Mouse (Mus musculus) ES-E14 (cell line): Measurements from ENCODE around the gene Pi4k2b. TPM values are rescaled to one million over a fixed set of nuclear protein-coding genes. Genes with fewer than 3 reads are reported as not detected.
A peak's percentile ranks its signal among the peaks of the same experiment; 100 is the strongest.
"Not testable (repeated sequence)": the region's sequence is repeated elsewhere in the genome, so short reads cannot be mapped to it uniquely, and the experiment has no call there.

Experiments used
- DNase-seq: peaks from one replicate; pipeline ENCODE4 v3.0.0-alpha.2; 2013; ENCODE audit warnings: low read depth, low spot score
- H3K27ac ChIP-seq: 2 replicates; pipeline ENCODE4 v1.5.1; 2012; ENCODE audit warnings: low read depth, mild to moderate bottlenecking, low read length, moderate library complexity, mixed read lengths; ENCODE audit not compliant: poor library complexity, insufficient read depth, severe bottlenecking
- H3K36me3 ChIP-seq: 2 replicates; pipeline ENCODE4 v1.6.1; 2012; ENCODE audit warnings: mild to moderate bottlenecking, low read length, moderate library complexity, mixed read lengths; ENCODE audit not compliant: control insufficient read depth, poor library complexity, insufficient read depth, severe bottlenecking
- H3K4me1 ChIP-seq, 2 experiments: fragments of 150-350 bp in 1 of 2; sonication (generic) in 1 of 2; 2 replicates each; pipeline ENCODE4 v1.6.1; 2012; ENCODE audit warnings: low read length in 2 of 2, mild to moderate bottlenecking in 1 of 2, mixed read lengths in 1 of 2; ENCODE audit not compliant: control insufficient read depth in 2 of 2, insufficient read depth in 2 of 2, poor library complexity in 1 of 2
- H3K4me3 ChIP-seq, 2 experiments: fragments of 150-350 bp in 1 of 2; sonication (generic) in 1 of 2; 2 replicates each; pipeline ENCODE4 v1.5.1; 2012; ENCODE audit warnings: low read length in 2 of 2, low read depth in 1 of 2, mild to moderate bottlenecking in 1 of 2, mixed read lengths in 1 of 2; ENCODE audit not compliant: insufficient read depth in 1 of 2, poor library complexity in 1 of 2, severe bottlenecking in 1 of 2
- H3K9ac ChIP-seq: 2 replicates; pipeline ENCODE4 v1.6.1; 2012; ENCODE audit warnings: low read depth, mild to moderate bottlenecking, low read length, mixed read lengths; ENCODE audit not compliant: poor library complexity, insufficient read depth, severe bottlenecking
- H3K9me3 ChIP-seq: fragments of 150-350 bp; sonication (generic); 2 replicates; pipeline ENCODE4 v1.6.1; 2012; ENCODE audit warnings: low read depth, mild to moderate bottlenecking, low read length; ENCODE audit not compliant: control insufficient read depth, insufficient read depth
- CHD2 ChIP-seq: IDR thresholded peaks from 2 replicates; pipeline ENCODE4 v1.6.1; 2014; ENCODE audit warnings: mild to moderate bottlenecking, low read depth, low read length, inconsistent platforms
- HCFC1 ChIP-seq: IDR thresholded peaks from 2 replicates; pipeline ENCODE4 v1.6.1; 2012; ENCODE audit warnings: low read length, inconsistent platforms, borderline replicate concordance; ENCODE audit not compliant: insufficient read depth
- MAFK ChIP-seq: IDR thresholded peaks from 2 replicates; pipeline ENCODE4 v1.6.1; 2014; ENCODE audit warnings: mild to moderate bottlenecking, low read depth, low read length, inconsistent platforms; ENCODE audit not compliant: insufficient read depth
- ZNF384 ChIP-seq: IDR thresholded peaks from 2 replicates; pipeline ENCODE4 v1.6.1; 2012; ENCODE audit warnings: low read depth, low read length, inconsistent platforms
- in situ Hi-C, 2 experiments: fragments of 600-800 bp; cut with MboI; formaldehyde crosslinking; loops; one replicate each; pipeline ENCODE4 v1.15.1; 2025; ENCODE audit warnings: low sequenced_read_pairs in 2 of 2, inconsistent platforms in 1 of 2; ENCODE audit not compliant: unreplicated experiment in 2 of 2
- total RNA-seq: library from RNA; depleted of rRNA; stranded (reverse); fragments of 300-350 nt; gene quantifications from 2 replicates; pipeline ENCODE4 v1.2.3, GENCODE M21; 2012

Pi4k2b gene
- total RNA-seq, 1 experiment: 20.3 TPM

DNA sequence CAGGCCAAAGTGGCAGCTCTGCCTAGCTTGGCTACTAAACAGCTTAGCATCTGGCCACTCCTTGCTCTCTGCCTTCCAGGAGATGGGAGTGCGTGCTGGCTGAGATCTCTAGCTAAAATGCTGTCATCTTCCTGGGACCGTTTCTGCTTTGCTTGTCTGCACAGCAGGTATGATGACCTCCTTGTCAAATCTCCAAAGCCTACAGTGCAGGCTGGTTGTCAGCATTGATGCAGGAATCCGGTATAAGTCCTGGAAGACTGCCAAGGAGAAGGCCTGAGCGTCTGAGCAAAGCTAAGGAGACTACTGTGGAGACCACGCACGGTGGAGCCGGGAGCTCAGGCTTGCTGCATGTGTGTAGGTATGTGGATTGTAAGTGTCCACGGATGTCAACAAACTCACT lies 33.9 kb downstream of the Pi4k2b start, which contains the start of gene Zcchc4:
Gene Zcchc4, plus strand, starts transcription at position 173 of the 400 bp plus-strand sequence.
- H3K9me3 ChIP-seq: no peaks in the 10 kb centered on the region
- no peak within 1 kb of the TSS for H3K4me3 ChIP-seq
- DNase-seq: no peak
- no peak within 1 kb of the TSS for H3K9ac ChIP-seq
- 0 out of 4 replicates have a peak, but pooled peaks cover 0 to 2% of the 10 kb centered on the region in 2 experiments for H3K4me1 ChIP-seq
- in situ Hi-C loops: no loop called here
- TF ChIP-seq MAFK (no peak), CHD2 (no peak), HCFC1 (no peak)
- no peaks in the 10 kb centered on the region; the same call in 1 of the 2 replicates for H3K36me3 ChIP-seq
- no peak within 1 kb of the TSS for H3K27ac ChIP-seq

DNA sequence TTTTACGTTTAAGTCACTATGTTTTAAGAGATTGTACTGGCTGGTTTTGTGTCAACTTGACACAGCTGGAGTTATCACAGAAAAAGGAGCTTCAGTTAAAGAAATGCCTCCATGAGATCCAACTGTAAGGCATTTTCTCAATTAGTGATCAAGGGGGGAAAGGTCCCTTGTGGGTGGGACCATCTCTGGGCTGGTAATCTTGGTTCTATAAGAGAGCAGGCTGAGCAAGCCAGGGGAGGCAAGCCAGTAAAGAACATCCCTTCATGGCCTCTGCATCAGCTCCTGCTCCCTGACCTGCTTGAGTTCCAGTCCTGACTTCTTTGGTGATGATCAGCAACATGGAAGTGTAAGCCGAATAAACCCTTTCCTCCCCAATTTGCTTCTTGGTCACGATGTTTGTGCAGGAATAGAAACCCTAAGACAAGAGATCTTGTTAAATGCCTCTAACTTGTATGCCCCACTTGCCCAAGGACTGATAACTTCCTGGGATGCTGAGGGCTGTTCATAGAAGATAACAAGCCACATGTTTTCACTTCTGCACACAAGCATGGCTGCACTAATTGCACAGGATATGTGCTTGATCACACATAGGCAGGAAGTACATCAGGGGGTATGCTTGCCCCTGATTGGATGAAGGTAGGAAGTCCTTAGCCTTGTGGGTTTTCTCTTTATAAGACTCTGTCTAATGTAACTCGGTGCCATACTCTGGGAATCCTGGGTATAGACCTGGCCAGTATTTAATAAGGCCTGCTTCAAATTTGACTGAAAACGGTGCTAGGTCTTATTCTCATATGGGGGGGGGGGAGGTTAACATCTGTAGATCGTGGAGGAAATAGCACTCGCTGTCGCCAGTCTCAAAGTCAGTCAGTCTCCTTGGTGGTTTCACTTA lies 35.3 kb downstream of the Pi4k2b start:
- H3K9ac ChIP-seq, H3K27ac ChIP-seq, H3K4me3 ChIP-seq, DNase-seq, H3K4me1 ChIP-seq, H3K9me3 ChIP-seq, H3K36me3 ChIP-seq, in situ Hi-C loops: not testable (repeated sequence)

DNA sequence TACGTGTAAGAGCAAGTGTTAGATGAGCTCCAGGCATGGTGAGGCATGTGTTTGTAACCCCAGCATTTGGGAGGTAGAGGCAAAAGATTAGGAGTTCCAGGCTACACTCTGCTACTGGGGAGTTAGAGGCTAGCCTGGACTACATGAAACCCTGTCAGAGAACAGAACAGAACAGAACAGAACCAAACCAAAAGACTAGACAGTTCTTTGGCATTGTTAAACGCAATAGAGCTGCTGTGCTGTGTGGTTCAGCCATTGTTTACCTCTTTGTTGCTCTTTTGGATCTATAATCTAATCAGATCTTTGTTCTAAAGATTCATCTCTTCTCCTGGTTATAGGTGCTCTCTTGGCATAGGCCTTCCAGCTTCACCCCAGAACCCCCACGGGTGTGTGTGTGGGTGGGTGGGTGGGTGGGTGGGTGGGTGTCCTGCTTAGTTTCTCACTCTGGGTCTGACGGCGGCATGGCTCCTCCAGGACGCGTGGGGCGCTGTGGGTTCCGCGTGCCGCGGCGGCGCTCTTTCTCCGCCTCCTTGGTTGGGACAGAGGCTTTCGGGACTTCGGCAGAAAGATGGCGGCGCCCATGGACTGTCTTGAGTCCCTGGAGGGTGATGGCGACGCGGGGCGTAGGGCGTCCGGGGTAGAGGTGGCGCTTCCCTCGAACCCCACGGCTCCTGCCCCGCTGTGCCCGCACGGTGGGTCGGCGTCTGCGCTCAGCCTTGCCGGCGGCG lies 41.3 kb downstream of the Pi4k2b start:
- in situ Hi-C loops: no loop called here
- H3K9ac ChIP-seq: peak overlapping the region; percentile 93
- H3K27ac ChIP-seq: peak overlapping the region; percentile 42; the same call in 1 of the 2 replicates
- DNase-seq: peak; percentile 73
- H3K36me3 ChIP-seq: peaks cover 2% of the 10 kb centered on the region; the same call in 1 of the 2 replicates
- H3K4me3 ChIP-seq: peak overlapping the region; percentile 92 to 97
- TF ChIP-seq ZNF384: no peak
- peak; percentile 77; the same call in 1 of the 2 replicates for TF ChIP-seq HCFC1
- H3K4me1 ChIP-seq: no peaks in the 10 kb centered on the region
- no peaks in the 10 kb centered on the region for H3K9me3 ChIP-seq

DNA sequence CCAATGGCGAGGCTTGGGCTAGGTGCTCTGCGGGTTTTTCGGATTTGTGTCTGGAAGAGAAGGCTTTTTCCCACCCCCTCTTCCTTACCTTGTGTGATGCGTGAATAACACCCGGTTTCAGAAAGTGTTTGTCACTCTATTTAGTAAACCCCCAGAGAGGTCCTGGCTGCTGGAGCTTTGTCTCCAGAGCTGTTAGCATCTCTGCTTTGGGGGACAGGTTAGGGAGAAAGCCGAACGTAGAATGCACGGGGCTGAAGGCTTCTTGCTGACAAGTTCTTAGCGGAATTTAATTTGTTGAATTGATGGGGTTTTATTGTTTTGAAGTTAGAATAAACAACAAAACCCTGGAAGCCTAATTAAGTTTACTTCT lies 41.9 kb downstream of the Pi4k2b start:
- H3K27ac ChIP-seq: peak overlapping the region; percentile 42; the same call in 1 of the 2 replicates
- peak overlapping the region; percentile 93 for H3K9ac ChIP-seq
- peaks cover 2% of the 10 kb centered on the region; the same call in 1 of the 2 replicates for H3K36me3 ChIP-seq
- in situ Hi-C loops: no loop called here
- peak overlapping the region; percentile 92 to 97 for H3K4me3 ChIP-seq
- DNase-seq: no peak
- TF ChIP-seq HCFC1 (no peak; the same call in 1 of the 2 replicates), ZNF384 (no peak), MAFK (no peak)
- no peaks in the 10 kb centered on the region for H3K9me3 ChIP-seq
- no peaks in the 10 kb centered on the region for H3K4me1 ChIP-seq

DNA sequence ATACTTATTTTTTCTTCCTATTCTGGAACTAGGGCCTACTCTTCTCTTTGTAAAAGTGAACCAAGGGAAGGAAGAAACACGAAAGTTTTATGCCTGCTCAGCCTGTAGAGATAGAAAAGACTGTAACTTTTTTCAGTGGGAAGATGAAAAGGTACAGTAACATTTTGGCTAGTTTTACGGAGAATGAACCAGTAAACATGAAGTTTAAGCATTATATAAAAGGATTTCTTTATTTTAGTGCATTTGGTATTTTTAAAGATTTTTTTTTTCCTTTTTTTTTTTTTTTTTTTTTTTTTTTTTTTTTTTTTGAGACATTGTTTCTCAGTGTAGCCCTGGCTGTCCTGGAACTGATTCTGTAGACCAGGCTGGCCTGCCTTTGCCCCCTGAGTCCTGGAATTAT lies 42.6 kb downstream of the Pi4k2b start:
- Histone ChIP-seq H3K9ac (no peak overlapping the region), H3K4me3 (peak overlapping the region in 1 of 2 experiments; percentile 97; a peak in 2 of 4 replicates), H3K36me3 (peaks cover 4% of the 10 kb centered on the region), H3K9me3 (no peaks in the 10 kb centered on the region), H3K4me1 (no peaks in the 10 kb centered on the region), H3K27ac (no peak overlapping the region)
- no peak for DNase-seq
- in situ Hi-C loops: no loop called here
- TF ChIP-seq ZNF384 (peak; percentile 76; the same call in 1 of the 2 replicates), HCFC1 (no peak)
